Mouse (Mus musculus) yolk sac, embryonic 10.5 days (tissue): ENCODE results near the gene Cisd2.

ENCODE experiments used
- DNase-seq: peaks from one replicate; pipeline ENCODE4 v3.0.0-alpha.2; 2017; ENCODE audit warnings: low spot score

The Cisd2 gene

GRCm38 (mm10) chr3:135411056-135411455 is 12.7 kb downstream of the Cisd2 start:
- no peak for DNase-seq

- no peak for DNase-seq
Measured at GRCm38 (mm10) chr3:135409219-135409618, 14.5 kb downstream of the Cisd2 start.

- DNase-seq = no peak
Measured at GRCm38 (mm10) chr3:135407351-135407750, 16.4 kb downstream of the Cisd2 start.

GRCm38 (mm10) chr3:135404599-135404998 is 19.1 kb downstream of the Cisd2 start:
- DNase-seq = no peak

- DNase-seq = no peak
Measured at GRCm38 (mm10) chr3:135403856-135404255, 19.9 kb downstream of the Cisd2 start.

GRCm38 (mm10) chr3:135403211-135403610 is 20.5 kb downstream of the Cisd2 start:
- no peak for DNase-seq

GRCm38 (mm10) chr3:135402201-135402658 is 21.5 kb downstream of the Cisd2 start:
- DNase-seq = peak; percentile 59

GRCm38 (mm10) chr3:135397112-135397511 is 26.6 kb downstream of the Cisd2 start:
- DNase-seq = no peak

GRCm38 (mm10) chr3:135396081-135396480 is 27.6 kb downstream of the Cisd2 start:
- peak; percentile 37 for DNase-seq

GRCm38 (mm10) chr3:135395085-135395484 is 28.6 kb downstream of the Cisd2 start:
- no peak for DNase-seq

GRCm38 (mm10) chr3:135393186-135393585 is 30.5 kb downstream of the Cisd2 start:
- no peak for DNase-seq

- no peak for DNase-seq
Measured at GRCm38 (mm10) chr3:135379868-135380267, 43.9 kb downstream of the Cisd2 start.

- DNase-seq = no peak
Measured at GRCm38 (mm10) chr3:135377445-135377844, 46.3 kb downstream of the Cisd2 start.

- DNase-seq = no peak
Measured at GRCm38 (mm10) chr3:135375836-135376235, 47.9 kb downstream of the Cisd2 start.

- DNase-seq = no peak
Measured at GRCm38 (mm10) chr3:135357394-135357793, 66.3 kb downstream of the Cisd2 start.
